Mouse (Mus musculus) embryonic facial prominence, embryonic 11.5 days (tissue): ENCODE data around the gene Adora3. TPM values are rescaled to one million over a fixed set of nuclear protein-coding genes. Genes with fewer than 3 reads are reported as not detected.

Experiments
- polyA plus RNA-seq: library from polyadenylated mRNA; unstranded; fragments of >200 nt; fragmentation: Nextera tagmentation; extraction: Ambion mirVana; gene quantifications from 2 replicates; pipeline ENCODE4 v1.2.1, GENCODE M21; 2014

Adora3 gene
- polyA plus RNA-seq, 1 experiment from 2014 or later, result not detected

Other genes with a start within 250 kb of the Adora3 start
- 49.5 and 56.8 TPM in 2 replicates for gene Ddx20, start 183.3 kb upstream of the Adora3 start, polyA plus RNA-seq
- gene Inka2, start 166.3 kb upstream of the Adora3 start, polyA plus RNA-seq, result 0.80 and 1.3 TPM in 2 replicates
- gene Rap1a, start 69.5 kb upstream of the Adora3 start, polyA plus RNA-seq, result 68.2 and 88.7 TPM in 2 replicates
- gene Tmigd3, start within 50 bp of the Adora3 start, polyA plus RNA-seq, result 0.26 TPM in 1 of 2 replicates, not detected in the other
- 0.39 and 0.49 TPM in 2 replicates for gene I830077J02Rik, start 61.8 kb downstream of the Adora3 start, polyA plus RNA-seq
- gene Wdr77, start 88.5 kb downstream of the Adora3 start, polyA plus RNA-seq, result 117 and 127 TPM in 2 replicates
- 561 and 575 TPM in 2 replicates for gene Atp5f1, start 89.2 kb downstream of the Adora3 start, polyA plus RNA-seq
- 1.9 and 2.1 TPM in 2 replicates for gene Ovgp1, start 102.9 kb downstream of the Adora3 start, polyA plus RNA-seq
- gene Pifo, start 143.8 kb downstream of the Adora3 start, polyA plus RNA-seq, result not detected in 2 replicates
- gene Chil5, start 162.0 kb downstream of the Adora3 start, polyA plus RNA-seq, result 0.29 TPM in 1 of 2 replicates, not detected in the other
- gene Chia1, start 242.4 kb downstream of the Adora3 start, polyA plus RNA-seq, result not detected in 2 replicates